In the genomic region with DNA sequence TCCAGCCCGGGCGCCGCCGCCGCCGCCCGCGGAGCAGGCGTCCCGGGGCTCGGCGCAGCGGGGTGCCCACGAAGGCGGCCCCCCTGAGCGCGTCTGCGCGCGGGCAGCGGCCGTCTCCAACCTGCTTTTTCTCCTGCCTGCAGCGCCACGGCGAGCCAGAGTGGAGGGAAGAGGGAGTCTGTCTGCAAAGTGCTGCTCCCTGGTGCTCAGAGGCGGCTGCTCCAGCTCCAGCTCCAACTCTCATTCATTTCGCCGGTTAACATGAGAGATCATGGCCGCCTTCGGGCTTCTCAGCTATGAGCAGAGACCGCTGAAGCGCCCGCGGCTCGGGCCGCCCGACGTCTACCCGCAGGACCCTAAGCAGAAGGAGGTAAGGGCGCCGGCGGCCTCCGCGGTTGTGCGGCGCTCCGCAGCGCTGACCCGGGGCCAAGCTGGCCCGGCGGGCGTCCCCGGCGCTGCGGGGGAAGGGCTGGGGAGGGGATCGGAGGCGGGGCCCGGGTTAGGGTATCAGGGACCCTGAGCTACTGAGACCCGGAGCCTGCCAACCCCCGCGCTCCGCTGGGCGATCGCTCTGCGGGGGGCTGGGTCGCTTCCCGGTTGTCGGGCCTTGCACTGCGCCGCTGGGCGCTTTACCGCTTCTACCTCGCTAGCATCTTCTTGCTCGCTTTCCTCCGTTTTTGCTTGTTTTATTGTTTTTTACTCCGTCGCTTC, we compare ENCODE assay signal across 8 mouse cellular contexts. TPM values are rescaled to one million over a fixed set of nuclear protein-coding genes. Genes with fewer than 3 reads are reported as not detected.
DNase-seq lines count a peak whose midpoint lies in the region; ATAC-seq and TF ChIP-seq lines count a peak whose summit lies in the region.

No protein-coding gene starts in this region.

- in situ Hi-C loops in Patski (cut with MboI; ENCODE audit: low pct_unique_long_range_greater_than_20kb): no loop called here

- H3K4me2 ChIP-seq in hindbrain, embryonic 11.5 days (replicated peaks; ENCODE audit: low read depth, low read length): peak overlapping the region; percentile 94

- peaks cover 7% of the 10 kb centered on the region for H3K4me1 ChIP-seq in hindbrain, embryonic 11.5 days (replicated peaks; ENCODE audit: control insufficient read depth, insufficient read depth, low read length)

- no peaks in the 10 kb centered on the region for H3K9me3 ChIP-seq in hindbrain, embryonic 11.5 days (ENCODE audit: control insufficient read depth, low read length)

- peak overlapping the region; percentile 79 for H3K9ac ChIP-seq in hindbrain, embryonic 11.5 days (ENCODE audit: low read depth, low read length)

- POLR2A ChIA-PET in Patski (lab: Charles Lee): no interaction called here

- no peaks in the 10 kb centered on the region for H3K36me3 ChIP-seq in hindbrain, embryonic 11.5 days (ENCODE audit: control insufficient read depth, insufficient read depth, low read length)

- CTCF ChIA-PET in Patski (lab: Charles Lee): interaction anchor here (1.0 to 1.1 kb wide), 2 partner anchors 9 to 53 kb away, joined by 3 to 4 read pairs; no protein-coding TSS in a partner anchor

- under 1% methylated on average over 74 of the region's 77 CpGs for WGBS in hindbrain, embryonic 11.5 days

- no peak for TF ChIP-seq CTCF in Patski (IDR thresholded peaks at IDR 0.05)

- DNase-seq in Patski (ENCODE audit: low read depth, low spot score): peak; percentile 61
- peak; percentile 76 for DNase-seq in cerebellum, adult 9-10 months
- DNase-seq in hindbrain, embryonic 11.5 days (ENCODE audit: low spot score): peak; percentile 80
- DNase-seq in left cerebral cortex, adult 18-20 months (ENCODE audit: low spot score in 2 of 2): peak; percentile 67 to 82
- DNase-seq in lung, postnatal 10 days: peak; percentile 78
- DNase-seq in retina, postnatal 7 days (ENCODE audit: low read depth, low spot score): peak; percentile 73
- DNase-seq in urinary bladder, postnatal 14 days (ENCODE audit: low spot score): peak; percentile 76

- H3K27ac ChIP-seq in hindbrain, embryonic 11.5 days (ENCODE audit: low read depth, low read length): peak overlapping the region; percentile 92

- peak overlapping the region; percentile 74 for H3K4me3 ChIP-seq in hindbrain, embryonic 11.5 days (ENCODE audit: low read depth, low read length)

- H3K27me3 ChIP-seq in Patski: no peaks in the 10 kb centered on the region
- H3K27me3 ChIP-seq in hindbrain, embryonic 11.5 days (ENCODE audit: control insufficient read depth, insufficient read depth, low read length): no peaks in the 10 kb centered on the region

- ATAC-seq in Patski: peak; percentile 93
- ATAC-seq in frontal cortex, adult (ENCODE audit: low TSS enrichment): peak; percentile 80
- peak; percentile 86 for ATAC-seq in hindbrain, embryonic 11.5 days (ENCODE audit: low FRiP score)

RNA-seq across cellular contexts. Expression of a gene that starts 1.3 kb away (rescaled TPM):
- 7.6 TPM for polyA plus RNA-seq in Patski (2021)
- polyA plus RNA-seq in hindbrain, embryonic 11.5 days (2014; fragmentation: Nextera tagmentation; extraction: Ambion mirVana): 3.8 and 4.7 TPM in 2 replicates
- 10 to 100 TPM; 49.0 to 51.5 TPM for total RNA-seq in left cerebral cortex, adult 18-20 months (2021)

Comparison
In these comparisons a context has a peak if more than half of its experiments do, and no peak if none do; other contexts are left out.
1. Peak in every context shown above with its lines: DNase-seq, ATAC-seq, H3K4me3 ChIP-seq and H3K27ac ChIP-seq.